Mouse (Mus musculus) embryonic facial prominence, embryonic 15.5 days (tissue): ENCODE data around the gene Ints14. TPM values are rescaled to one million over a fixed set of nuclear protein-coding genes. Genes with fewer than 3 reads are reported as not detected.

Source experiments
- ATAC-seq: fragments of 200-750 bp; cut with Nextera tagmentation; 2 replicates; pipeline ENCODE4 v1.8.0; 2017; ENCODE audit warnings: low read depth, moderate TSS enrichment; ENCODE audit not compliant: insufficient number of reproducible peaks, low FRiP score, low TSS enrichment
- H3K27ac ChIP-seq: fragments of 300-500 bp; sonication (generic); replicated peaks from 2 replicates; pipeline ENCODE4 v1.5.1; 2015; ENCODE audit warnings: mild to moderate bottlenecking, inconsistent platforms
- H3K27me3 ChIP-seq: fragments of 300-500 bp; sonication (generic); 2 replicates; pipeline ENCODE4 v1.6.1; 2015; ENCODE audit warnings: inconsistent platforms
- H3K36me3 ChIP-seq: fragments of 300-500 bp; sonication (generic); 2 replicates; pipeline ENCODE4 v1.6.1; 2015; ENCODE audit warnings: mild to moderate bottlenecking, inconsistent platforms
- H3K4me1 ChIP-seq: fragments of 300-500 bp; sonication (generic); 2 replicates; pipeline ENCODE4 v1.6.1; 2015; ENCODE audit warnings: inconsistent platforms
- H3K4me2 ChIP-seq: fragments of 300-500 bp; sonication (generic); replicated peaks from 2 replicates; pipeline ENCODE4 v1.6.1; 2015; ENCODE audit warnings: mild to moderate bottlenecking, inconsistent platforms
- H3K4me3 ChIP-seq: fragments of 300-500 bp; sonication (generic); replicated peaks from 2 replicates; pipeline ENCODE4 v1.5.1; 2015; ENCODE audit warnings: mild to moderate bottlenecking, inconsistent platforms
- H3K9ac ChIP-seq: fragments of 300-500 bp; sonication (generic); 2 replicates; pipeline ENCODE4 v1.6.1; 2015; ENCODE audit warnings: inconsistent platforms
- H3K9me3 ChIP-seq: fragments of 300-500 bp; sonication (generic); replicated peaks from 2 replicates; pipeline ENCODE4 v1.6.1; 2016; ENCODE audit warnings: inconsistent platforms
- WGBS: fragments of 180-500 bp; shearing (Covaris S2); methylation state at CpG from one replicate; pipeline ENCODE4 v1.1.7; 2015; 5-methylcytosine and 5-hydroxymethylcytosine counted together
- polyA plus RNA-seq: library from polyadenylated mRNA; unstranded; fragments of >200 nt; fragmentation: Nextera tagmentation; extraction: Ambion mirVana; gene quantifications from 2 replicates; pipeline ENCODE4 v1.2.1, GENCODE M21; 2015

Ints14 gene
- polyA plus RNA-seq, 1 experiment from 2014 or later, result 45.2 TPM

DNA sequence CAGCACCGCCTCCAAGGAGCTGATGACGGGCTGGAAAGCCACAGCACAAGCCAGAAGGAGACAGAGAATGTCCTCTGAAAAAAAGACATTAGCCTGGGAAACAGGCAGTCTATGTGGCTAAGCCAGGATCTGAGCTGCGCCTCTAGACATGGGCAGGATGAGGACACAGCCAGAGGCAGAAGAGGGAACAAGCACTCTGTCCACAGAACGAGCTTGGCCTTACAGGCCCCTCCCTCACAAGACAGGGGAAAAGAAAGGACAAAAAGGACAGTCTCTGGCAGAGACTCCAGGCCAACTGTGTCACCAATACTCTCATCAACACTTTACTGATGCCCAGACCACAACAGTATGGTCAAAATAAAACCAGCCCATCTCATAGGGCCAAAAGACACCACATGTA, 40.8 kb downstream of the Ints14 start:
- H3K9me3 ChIP-seq, result no peaks in the 10 kb centered on the region
- H3K4me3 ChIP-seq, result no peak overlapping the region
- no peaks in the 10 kb centered on the region for H3K4me1 ChIP-seq
- H3K27me3 ChIP-seq, result no peaks in the 10 kb centered on the region
- WGBS, result 56% methylated on average over 4 of the region's 4 CpGs
- H3K4me2 ChIP-seq, result no peak overlapping the region
- no peak for ATAC-seq
- H3K36me3 ChIP-seq, result peaks cover 66% of the 10 kb centered on the region
- H3K27ac ChIP-seq, result no peak overlapping the region
- H3K9ac ChIP-seq, result no peak overlapping the region

GRCm38 (mm10) chr9:65005737-65006136, 45.0 kb downstream of the Ints14 start:
- H3K4me3 ChIP-seq, result no peak overlapping the region
- ATAC-seq, result no peak
- H3K4me2 ChIP-seq, result no peak overlapping the region
- no peaks in the 10 kb centered on the region for H3K9me3 ChIP-seq
- H3K4me1 ChIP-seq, result no peaks in the 10 kb centered on the region
- peaks cover 55% of the 10 kb centered on the region for H3K36me3 ChIP-seq
- no peak overlapping the region for H3K9ac ChIP-seq
- no peaks in the 10 kb centered on the region for H3K27me3 ChIP-seq
- 93% methylated on average over 8 of the region's 8 CpGs for WGBS
- H3K27ac ChIP-seq, result no peak overlapping the region

- no peak for ATAC-seq
- H3K9me3 ChIP-seq, result no peaks in the 10 kb centered on the region
- peaks cover 23% of the 10 kb centered on the region for H3K36me3 ChIP-seq
- H3K4me3 ChIP-seq, result no peak overlapping the region
- H3K9ac ChIP-seq, result no peak overlapping the region
- H3K4me1 ChIP-seq, result 0 out of 2 replicates have a peak, but pooled peaks cover 6% of the 10 kb centered on the region
- H3K27me3 ChIP-seq, result no peaks in the 10 kb centered on the region
- 77% methylated on average over 8 of the region's 8 CpGs for WGBS
- H3K27ac ChIP-seq, result no peak overlapping the region
- no peak overlapping the region for H3K4me2 ChIP-seq
Observed at GRCm38 (mm10) chr9:65010632-65011031, 49.9 kb downstream of the Ints14 start.

GRCm38 (mm10) chr9:65011304-65011703, 50.6 kb downstream of the Ints14 start:
- WGBS, result 58% methylated on average over 6 of the region's 6 CpGs
- H3K27me3 ChIP-seq, result no peaks in the 10 kb centered on the region
- no peaks in the 10 kb centered on the region for H3K9me3 ChIP-seq
- H3K4me3 ChIP-seq, result no peak overlapping the region
- peaks cover 16% of the 10 kb centered on the region; the same call in 1 of the 2 replicates for H3K36me3 ChIP-seq
- peaks cover 13% of the 10 kb centered on the region; the same call in 1 of the 2 replicates for H3K4me1 ChIP-seq
- H3K27ac ChIP-seq, result no peak overlapping the region
- no peak for ATAC-seq
- H3K4me2 ChIP-seq, result no peak overlapping the region
- no peak overlapping the region for H3K9ac ChIP-seq

GRCm38 (mm10) chr9:65015461-65016222, 54.9 kb downstream of the Ints14 start:
- Histone ChIP-seq H3K27ac (peak overlapping the region; percentile 44; the same call in 1 of the 2 replicates), H3K9me3 (no peaks in the 10 kb centered on the region), H3K4me1 (peaks cover 45% of the 10 kb centered on the region), H3K4me2 (no peak overlapping the region), H3K27me3 (no peaks in the 10 kb centered on the region), H3K36me3 (no peaks in the 10 kb centered on the region), H3K9ac (no peak overlapping the region), H3K4me3 (no peak overlapping the region)
- 56% methylated on average over 7 of the region's 7 CpGs for WGBS
- ATAC-seq, result no peak

- 73% methylated on average over 4 of the region's 4 CpGs for WGBS
- H3K9me3 ChIP-seq, result no peaks in the 10 kb centered on the region
- no peaks in the 10 kb centered on the region for H3K27me3 ChIP-seq
- peak overlapping the region; percentile 44; the same call in 1 of the 2 replicates for H3K27ac ChIP-seq
- H3K9ac ChIP-seq, result no peak overlapping the region
- no peaks in the 10 kb centered on the region for H3K36me3 ChIP-seq
- H3K4me1 ChIP-seq, result peaks cover 49% of the 10 kb centered on the region
- no peak for ATAC-seq
- no peak overlapping the region for H3K4me3 ChIP-seq
- no peak overlapping the region for H3K4me2 ChIP-seq
Observed at GRCm38 (mm10) chr9:65016241-65016977, 55.7 kb downstream of the Ints14 start.

GRCm38 (mm10) chr9:65016978-65017827, 56.5 kb downstream of the Ints14 start:
- H3K4me3 ChIP-seq, result no peak overlapping the region
- no peaks in the 10 kb centered on the region for H3K27me3 ChIP-seq
- H3K36me3 ChIP-seq, result no peaks in the 10 kb centered on the region
- no peaks in the 10 kb centered on the region for H3K9me3 ChIP-seq
- no peak for ATAC-seq
- 80% methylated on average over 16 of the region's 16 CpGs for WGBS
- peaks cover 53% of the 10 kb centered on the region for H3K4me1 ChIP-seq
- no peak overlapping the region for H3K27ac ChIP-seq
- no peak overlapping the region for H3K4me2 ChIP-seq
- no peak overlapping the region for H3K9ac ChIP-seq

GRCm38 (mm10) chr9:65017896-65018295, 57.2 kb downstream of the Ints14 start:
- no peak for ATAC-seq
- no peaks in the 10 kb centered on the region for H3K36me3 ChIP-seq
- no peak overlapping the region for H3K27ac ChIP-seq
- peaks cover 54% of the 10 kb centered on the region for H3K4me1 ChIP-seq
- no peaks in the 10 kb centered on the region for H3K27me3 ChIP-seq
- no peak overlapping the region for H3K9ac ChIP-seq
- no peak overlapping the region for H3K4me2 ChIP-seq
- no peaks in the 10 kb centered on the region for H3K9me3 ChIP-seq
- 81% methylated on average over 4 of the region's 4 CpGs for WGBS
- H3K4me3 ChIP-seq, result no peak overlapping the region

DNA sequence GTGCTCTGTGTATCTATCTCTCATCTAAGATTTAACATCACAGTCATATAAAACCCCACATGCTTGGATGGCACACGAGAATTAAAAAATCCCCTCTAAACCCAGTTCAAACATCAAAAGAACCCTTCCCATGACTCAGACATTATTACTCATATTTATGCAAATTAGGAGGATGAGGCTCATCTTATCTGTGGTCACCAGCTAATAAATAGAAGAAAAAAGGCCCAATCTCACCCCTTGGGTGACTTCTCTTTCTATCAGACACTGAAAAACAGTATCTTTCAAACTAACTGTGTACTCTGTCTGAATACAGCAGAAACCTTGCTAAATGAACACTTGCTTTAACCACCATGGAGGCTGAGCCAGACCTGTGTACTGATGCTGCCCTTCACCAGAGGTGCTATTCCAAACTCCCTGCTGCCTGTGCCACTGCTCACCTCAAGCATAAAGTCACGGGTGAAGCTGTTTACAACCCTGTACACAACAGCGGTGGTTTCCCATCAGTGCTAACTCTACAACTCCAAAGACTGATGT, 58.0 kb downstream of the Ints14 start:
- ATAC-seq, result no peak

DNA sequence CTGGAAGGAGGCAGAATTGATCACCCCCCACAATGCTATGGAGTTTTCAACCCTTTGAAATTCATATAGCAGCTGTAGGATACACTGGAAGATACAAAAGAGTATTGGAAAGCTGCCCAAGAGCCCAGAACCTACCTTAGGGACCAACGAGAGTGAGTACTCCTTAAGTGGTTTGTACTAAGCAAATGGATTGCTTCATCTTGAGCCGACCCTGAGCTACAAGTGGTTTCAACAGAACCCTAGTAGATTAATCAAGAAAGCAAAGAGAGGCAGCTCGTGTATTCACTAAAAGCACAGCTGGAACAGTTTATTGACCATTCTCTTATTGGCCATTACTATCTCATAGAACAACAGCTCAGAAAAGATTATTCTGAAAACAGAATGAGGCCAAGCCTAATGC, 58.4 kb downstream of the Ints14 start:
- no peak overlapping the region for H3K4me2 ChIP-seq
- WGBS, result 46% methylated on average over 3 of the region's 3 CpGs

More for the DNA sequence above, 58.0 kb downstream of the Ints14 start:
- H3K9ac ChIP-seq, result no peak overlapping the region
- WGBS, result 66% methylated on average over 3 of the region's 3 CpGs
- H3K27me3 ChIP-seq, result no peaks in the 10 kb centered on the region
- H3K27ac ChIP-seq, result no peak overlapping the region
- H3K9me3 ChIP-seq, result no peaks in the 10 kb centered on the region
- no peak overlapping the region for H3K4me2 ChIP-seq
- H3K4me1 ChIP-seq, result peaks cover 54% of the 10 kb centered on the region
- H3K4me3 ChIP-seq, result no peak overlapping the region
- no peaks in the 10 kb centered on the region for H3K36me3 ChIP-seq

GRCm38 (mm10) chr9:65020128-65020527, 59.4 kb downstream of the Ints14 start:
- no peaks in the 10 kb centered on the region for H3K36me3 ChIP-seq
- 70% methylated on average over 4 of the region's 4 CpGs for WGBS
- H3K4me2 ChIP-seq, result peak overlapping the region; percentile 89
- no peaks in the 10 kb centered on the region for H3K27me3 ChIP-seq
- H3K4me3 ChIP-seq, result peak overlapping the region; percentile 99
- H3K9me3 ChIP-seq, result no peaks in the 10 kb centered on the region
- no peak overlapping the region for H3K27ac ChIP-seq
- no peak overlapping the region for H3K9ac ChIP-seq
- peaks cover 53% of the 10 kb centered on the region for H3K4me1 ChIP-seq
- ATAC-seq, result no peak

More for the DNA sequence above, 58.4 kb downstream of the Ints14 start:
- Histone ChIP-seq H3K27me3 (no peaks in the 10 kb centered on the region), H3K4me1 (peaks cover 54% of the 10 kb centered on the region), H3K36me3 (no peaks in the 10 kb centered on the region), H3K9me3 (no peaks in the 10 kb centered on the region), H3K4me3 (no peak overlapping the region), H3K27ac (no peak overlapping the region), H3K9ac (no peak overlapping the region)
- ATAC-seq, result no peak
